ENCODE assay signal across 12 mouse cellular contexts in the genomic region with DNA sequence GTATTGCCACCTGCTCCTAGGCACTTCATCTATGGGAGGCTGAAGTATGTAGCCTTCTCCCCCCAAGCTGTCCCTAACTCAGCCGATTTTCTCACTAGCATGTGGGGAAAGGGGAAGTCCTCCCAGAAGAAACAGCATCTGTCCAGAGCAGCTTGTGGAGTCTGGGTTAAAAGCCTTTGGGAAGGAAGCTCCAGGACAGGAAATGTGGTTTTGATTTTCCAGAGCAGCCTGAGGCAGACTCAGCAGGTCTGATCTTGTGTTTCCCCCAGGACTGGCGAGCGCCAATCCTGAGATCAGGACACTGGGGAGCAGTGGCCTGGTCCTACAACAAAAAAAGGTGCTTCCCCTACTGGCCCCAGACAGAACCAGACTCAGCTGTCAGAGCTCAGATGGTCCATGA. TPM values are rescaled to one million over a fixed set of nuclear protein-coding genes. Genes with fewer than 3 reads are reported as not detected.
DNase-seq lines count a peak whose midpoint lies in the region; ATAC-seq and TF ChIP-seq lines count a peak whose summit lies in the region.
"Had no signal": no experiment of that assay in that cellular context is flagged by ENCODE, and none has a peak within 500 bp of the region (broad histone marks: within the 10 kb centered on the region; RNA-seq: fewer than 3 reads in every experiment).

No protein-coding gene starts in this region.

- WGBS in midbrain, embryonic 10.5 days, result 51% methylated on average over 3 of the region's 3 CpGs
- WGBS in midbrain, embryonic 15.5 days, result 52% methylated on average over 3 of the region's 3 CpGs
- WGBS in embryonic facial prominence, embryonic 10.5 days, result 19% methylated on average over 3 of the region's 3 CpGs
- 51% methylated on average over 3 of the region's 3 CpGs for WGBS in hindbrain, embryonic 14.5 days
- WGBS in neural tube, embryonic 15.5 days, result 56% methylated on average over 3 of the region's 3 CpGs
- 45% methylated on average over 3 of the region's 3 CpGs for WGBS in lung, postnatal 0 days
- WGBS in lung, adult 2 months, result 27% methylated on average over 3 of the region's 3 CpGs

- H3K27me3 ChIP-seq in midbrain, embryonic 10.5 days (ENCODE audit: low read depth, poor library complexity, severe bottlenecking), result peaks cover 54% of the 10 kb centered on the region
- no peaks in the 10 kb centered on the region for H3K27me3 ChIP-seq in midbrain, embryonic 15.5 days (replicated peaks)
- peaks cover 5% of the 10 kb centered on the region for H3K27me3 ChIP-seq in embryonic facial prominence, embryonic 10.5 days (replicated peaks; ENCODE audit: low read depth, poor library complexity, severe bottlenecking)
- no peaks in the 10 kb centered on the region for H3K27me3 ChIP-seq in hindbrain, embryonic 14.5 days (ENCODE audit: control insufficient read depth, insufficient read depth, low read length)
- no peaks in the 10 kb centered on the region for H3K27me3 ChIP-seq in neural tube, embryonic 15.5 days (replicated peaks)
- H3K27me3 ChIP-seq in lung, postnatal 0 days (replicated peaks; ENCODE audit: insufficient read depth, low read length), result 0 out of 2 replicates have a peak, but pooled peaks cover 7% of the 10 kb centered on the region

- no peak for TF ChIP-seq POLR2A in lung, adult 2 months (IDR thresholded peaks at IDR 0.05; ENCODE audit: borderline replicate concordance, extremely low read depth, low read depth, low read length)

- no peak overlapping the region for H3K4me3 ChIP-seq in midbrain, embryonic 10.5 days
- H3K4me3 ChIP-seq in midbrain, embryonic 15.5 days, result no peak overlapping the region
- peak overlapping the region; percentile 1; the same call in 1 of the 2 replicates for H3K4me3 ChIP-seq in embryonic facial prominence, embryonic 10.5 days
- H3K4me3 ChIP-seq in hindbrain, embryonic 14.5 days (replicated peaks; ENCODE audit: low read length), result no peak overlapping the region
- no peak overlapping the region for H3K4me3 ChIP-seq in neural tube, embryonic 15.5 days (replicated peaks)
- no peak overlapping the region for H3K4me3 ChIP-seq in lung, postnatal 0 days (ENCODE audit: low read depth, low read length)
- H3K4me3 ChIP-seq in lung, adult 2 months (replicated peaks; ENCODE audit: extremely low read depth, low read depth, low read length), result no peak overlapping the region
- H3K4me3 ChIP-seq: liver, embryonic 13.5 days; megakaryocyte, embryonic 14.5 days had no signal

- H3K36me3 ChIP-seq in midbrain, embryonic 10.5 days, result no peaks in the 10 kb centered on the region
- H3K36me3 ChIP-seq in midbrain, embryonic 15.5 days (replicated peaks), result no peaks in the 10 kb centered on the region
- H3K36me3 ChIP-seq in embryonic facial prominence, embryonic 10.5 days (replicated peaks), result no peaks in the 10 kb centered on the region
- no peaks in the 10 kb centered on the region for H3K36me3 ChIP-seq in hindbrain, embryonic 14.5 days (replicated peaks; ENCODE audit: control insufficient read depth, insufficient read depth)
- H3K36me3 ChIP-seq in neural tube, embryonic 15.5 days, result no peaks in the 10 kb centered on the region
- no peaks in the 10 kb centered on the region for H3K36me3 ChIP-seq in lung, postnatal 0 days (ENCODE audit: insufficient read depth, low read length)
- H3K36me3 ChIP-seq: liver, embryonic 13.5 days had no signal

- no peak overlapping the region for H3K9ac ChIP-seq in midbrain, embryonic 15.5 days
- H3K9ac ChIP-seq in hindbrain, embryonic 14.5 days, result no peak overlapping the region
- H3K9ac ChIP-seq in neural tube, embryonic 15.5 days (replicated peaks), result no peak overlapping the region
- no peak overlapping the region for H3K9ac ChIP-seq in lung, postnatal 0 days (replicated peaks; ENCODE audit: low read depth)
- H3K9ac ChIP-seq: liver, embryonic 13.5 days had no signal

- no peaks in the 10 kb centered on the region for H3K9me3 ChIP-seq in midbrain, embryonic 10.5 days (replicated peaks)
- H3K9me3 ChIP-seq in midbrain, embryonic 15.5 days, result no peaks in the 10 kb centered on the region
- H3K9me3 ChIP-seq in embryonic facial prominence, embryonic 10.5 days, result no peaks in the 10 kb centered on the region
- no peaks in the 10 kb centered on the region for H3K9me3 ChIP-seq in hindbrain, embryonic 14.5 days (ENCODE audit: control insufficient read depth, low read length)
- H3K9me3 ChIP-seq in neural tube, embryonic 15.5 days (replicated peaks), result no peaks in the 10 kb centered on the region
- H3K9me3 ChIP-seq in lung, postnatal 0 days (ENCODE audit: low read length), result no peaks in the 10 kb centered on the region
- H3K9me3 ChIP-seq: liver, embryonic 13.5 days; megakaryocyte, embryonic 14.5 days had no signal

- no peak for DNase-seq in midbrain, embryonic 10.5 days (ENCODE audit: low spot score)
- peak; percentile 70 for DNase-seq in embryonic facial prominence, embryonic 10.5 days (ENCODE audit: low spot score)
- DNase-seq in hindbrain, embryonic 14.5 days (ENCODE audit: low spot score), result no peak
- DNase-seq in cerebellum, postnatal 14 days, result no peak
- DNase-seq in lung, postnatal 0 days (ENCODE audit: low spot score), result no peak
- DNase-seq in lung, adult 2 months, result no peak
- DNase-seq: liver, embryonic 13.5 days; spleen, adult 18-20 months had no signal

- ATAC-seq in midbrain, embryonic 15.5 days (replicated peaks), result no peak
- no peak for ATAC-seq in hindbrain, embryonic 14.5 days (ENCODE audit: low FRiP score)
- no peak for ATAC-seq in neural tube, embryonic 15.5 days (ENCODE audit: low FRiP score)
- no peak for ATAC-seq in lung, postnatal 0 days
- ATAC-seq: intestine, postnatal 0 days had no signal

- H3K4me2 ChIP-seq in midbrain, embryonic 15.5 days, result no peak overlapping the region
- no peak overlapping the region for H3K4me2 ChIP-seq in hindbrain, embryonic 14.5 days (replicated peaks)
- no peak overlapping the region for H3K4me2 ChIP-seq in neural tube, embryonic 15.5 days
- H3K4me2 ChIP-seq in lung, postnatal 0 days (replicated peaks; ENCODE audit: low read depth, low read length), result no peak overlapping the region
- H3K4me2 ChIP-seq: liver, embryonic 13.5 days had no signal

- TF ChIP-seq CTCF in lung, postnatal 0 days (IDR thresholded peaks at IDR 0.05), result no peak
- TF ChIP-seq CTCF in lung, adult 2 months (IDR thresholded peaks at IDR 0.05; ENCODE audit: insufficient read depth, low read length), result no peak

- no peak for TF ChIP-seq EP300 in lung, postnatal 0 days (IDR thresholded peaks at IDR 0.05)

- H3K4me1 ChIP-seq in midbrain, embryonic 10.5 days, result peaks cover 38% of the 10 kb centered on the region
- peaks cover 22% of the 10 kb centered on the region for H3K4me1 ChIP-seq in midbrain, embryonic 15.5 days
- H3K4me1 ChIP-seq in embryonic facial prominence, embryonic 10.5 days, result peaks cover 35% of the 10 kb centered on the region
- peaks cover 23% of the 10 kb centered on the region for H3K4me1 ChIP-seq in hindbrain, embryonic 14.5 days (replicated peaks; ENCODE audit: control insufficient read depth, insufficient read depth, low read length)
- peaks cover 17% of the 10 kb centered on the region for H3K4me1 ChIP-seq in neural tube, embryonic 15.5 days
- no peaks in the 10 kb centered on the region for H3K4me1 ChIP-seq in lung, postnatal 0 days (ENCODE audit: insufficient read depth, low read depth, low read length)
- H3K4me1 ChIP-seq in lung, adult 2 months (ENCODE audit: control insufficient read depth, insufficient read depth, low read length), result no peaks in the 10 kb centered on the region

- H3K27ac ChIP-seq in midbrain, embryonic 10.5 days (replicated peaks), result peak overlapping the region; percentile 84
- H3K27ac ChIP-seq in midbrain, embryonic 15.5 days, result no peak overlapping the region
- H3K27ac ChIP-seq in embryonic facial prominence, embryonic 10.5 days (replicated peaks), result peak overlapping the region; percentile 81
- peak overlapping the region; percentile 75; the same call in 1 of the 2 replicates for H3K27ac ChIP-seq in hindbrain, embryonic 14.5 days
- H3K27ac ChIP-seq in neural tube, embryonic 15.5 days (replicated peaks), result peak overlapping the region; percentile 73
- H3K27ac ChIP-seq in lung, postnatal 0 days (ENCODE audit: low read length), result no peak overlapping the region
- H3K27ac ChIP-seq: liver, embryonic 13.5 days had no signal

RNA-seq across cellular contexts. Expression of gene Sox8, which starts 15.3 kb away (rescaled TPM):
- polyA plus RNA-seq in midbrain, embryonic 10.5 days (2016; fragmentation: Nextera tagmentation; extraction: Ambion mirVana), result 2.4 and 3.3 TPM in 2 replicates
- 10.7 and 15.2 TPM in 2 replicates for polyA plus RNA-seq in midbrain, embryonic 15.5 days (2015; fragmentation: Nextera tagmentation; extraction: Ambion mirVana)
- 12.5 and 13.1 TPM in 2 replicates for polyA plus RNA-seq in embryonic facial prominence, embryonic 10.5 days (2016; fragmentation: Nextera tagmentation; extraction: Ambion mirVana)
- polyA plus RNA-seq in hindbrain, embryonic 14.5 days (2014; fragmentation: Nextera tagmentation; extraction: Ambion mirVana), result 18.5 and 20.1 TPM in 2 replicates
- polyA plus RNA-seq in neural tube, embryonic 15.5 days (2015; fragmentation: Nextera tagmentation; extraction: Ambion mirVana), result 16.0 and 16.9 TPM in 2 replicates
- 0.19 and 0.24 TPM in 2 replicates for polyA plus RNA-seq in lung, postnatal 0 days (2015; fragmentation: Nextera tagmentation; extraction: Ambion mirVana)
- 0.49 and 0.62 TPM in 2 replicates for polyA plus RNA-seq in lung, adult 2 months (2012; rRNA removed)

RNA-seq across cellular contexts. Expression of gene Lmf1, which starts 23.7 kb away (rescaled TPM):
- polyA plus RNA-seq in midbrain, embryonic 10.5 days (2016; fragmentation: Nextera tagmentation; extraction: Ambion mirVana), result 22.3 and 22.6 TPM in 2 replicates
- 23.2 and 24.9 TPM in 2 replicates for polyA plus RNA-seq in midbrain, embryonic 15.5 days (2015; fragmentation: Nextera tagmentation; extraction: Ambion mirVana)
- polyA plus RNA-seq in embryonic facial prominence, embryonic 10.5 days (2016; fragmentation: Nextera tagmentation; extraction: Ambion mirVana), result 26.3 and 26.6 TPM in 2 replicates
- 22.4 and 24.9 TPM in 2 replicates for polyA plus RNA-seq in hindbrain, embryonic 14.5 days (2014; fragmentation: Nextera tagmentation; extraction: Ambion mirVana)
- polyA plus RNA-seq in neural tube, embryonic 15.5 days (2015; fragmentation: Nextera tagmentation; extraction: Ambion mirVana), result 26.2 and 26.9 TPM in 2 replicates
- polyA plus RNA-seq in lung, postnatal 0 days (2015; fragmentation: Nextera tagmentation; extraction: Ambion mirVana), result 16.5 and 16.6 TPM in 2 replicates
- 15.8 and 22.4 TPM in 2 replicates for polyA plus RNA-seq in lung, adult 2 months (2012; rRNA removed)

RNA-seq across cellular contexts. Expression of gene Sstr5, which starts 58.1 kb away (rescaled TPM):
- not detected in 2 replicates for polyA plus RNA-seq in midbrain, embryonic 10.5 days (2016; fragmentation: Nextera tagmentation; extraction: Ambion mirVana)
- 0.32 and 0.98 TPM in 2 replicates for polyA plus RNA-seq in midbrain, embryonic 15.5 days (2015; fragmentation: Nextera tagmentation; extraction: Ambion mirVana)
- 0.13 and 0.21 TPM in 2 replicates for polyA plus RNA-seq in embryonic facial prominence, embryonic 10.5 days (2016; fragmentation: Nextera tagmentation; extraction: Ambion mirVana)
- 0.47 and 0.76 TPM in 2 replicates for polyA plus RNA-seq in hindbrain, embryonic 14.5 days (2014; fragmentation: Nextera tagmentation; extraction: Ambion mirVana)
- 0.64 and 0.93 TPM in 2 replicates for polyA plus RNA-seq in neural tube, embryonic 15.5 days (2015; fragmentation: Nextera tagmentation; extraction: Ambion mirVana)
- 0.05 TPM in 1 of 2 replicates, not detected in the other for polyA plus RNA-seq in lung, postnatal 0 days (2015; fragmentation: Nextera tagmentation; extraction: Ambion mirVana)
- polyA plus RNA-seq in lung, adult 2 months (2012; rRNA removed), result 0.06 and 0.08 TPM in 2 replicates
- polyA plus RNA-seq: liver, embryonic 13.5 days had no signal

Comparison
In these comparisons a context has a peak if more than half of its experiments do, and no peak if none do; other contexts are left out.
1. H3K27ac ChIP-seq: peak in midbrain, embryonic 10.5 days (single experiment), embryonic facial prominence, embryonic 10.5 days (single experiment), hindbrain, embryonic 14.5 days (single experiment) and neural tube, embryonic 15.5 days (single experiment); none in midbrain, embryonic 15.5 days (single experiment) and lung, postnatal 0 days (single experiment).